Mouse (Mus musculus) midbrain, embryonic 11.5 days (tissue): ENCODE measurements around the gene Gjb1. TPM values are rescaled to one million over a fixed set of nuclear protein-coding genes. Genes with fewer than 3 reads are reported as not detected.

ENCODE experiments used
- ATAC-seq: fragments of 200-750 bp; cut with Nextera tagmentation; 2 replicates; pipeline ENCODE4 v1.8.0; 2017; ENCODE audit warnings: moderate TSS enrichment, moderate library complexity; ENCODE audit not compliant: low FRiP score
- DNase-seq: peaks from one replicate; pipeline ENCODE4 v3.0.0; 2015; ENCODE audit warnings: low spot score; ENCODE audit errors: missing footprints
- H3K27ac ChIP-seq: fragments of 300-500 bp; sonication (generic); 2 replicates; pipeline ENCODE4 v1.5.1; 2014; ENCODE audit warnings: low read depth, low read length
- H3K27me3 ChIP-seq: fragments of 300-500 bp; sonication (generic); 2 replicates; pipeline ENCODE4 v1.6.1; 2014; ENCODE audit warnings: mild to moderate bottlenecking, low read length, moderate library complexity, mixed read lengths; ENCODE audit not compliant: control insufficient read depth, insufficient read depth
- H3K36me3 ChIP-seq: fragments of 300-500 bp; sonication (generic); 2 replicates; pipeline ENCODE4 v1.6.1; 2014; ENCODE audit warnings: mild to moderate bottlenecking, low read length, moderate library complexity, mixed read lengths; ENCODE audit not compliant: control insufficient read depth, insufficient read depth
- H3K4me1 ChIP-seq: fragments of 300-500 bp; sonication (generic); 2 replicates; pipeline ENCODE4 v1.6.1; 2014; ENCODE audit warnings: low read length; ENCODE audit not compliant: control insufficient read depth, insufficient read depth
- H3K4me2 ChIP-seq: fragments of 300-500 bp; sonication (generic); 2 replicates; pipeline ENCODE4 v1.6.1; 2014; ENCODE audit warnings: mild to moderate bottlenecking, moderate library complexity
- H3K4me3 ChIP-seq: fragments of 300-500 bp; sonication (generic); 2 replicates; pipeline ENCODE4 v1.5.1; 2014; ENCODE audit warnings: low read depth, low read length
- H3K9ac ChIP-seq: fragments of 300-500 bp; sonication (generic); 2 replicates; pipeline ENCODE4 v1.6.1; 2014; ENCODE audit warnings: low read length
- H3K9me3 ChIP-seq: fragments of 300-500 bp; sonication (generic); 2 replicates; pipeline ENCODE4 v1.6.1; 2016; ENCODE audit warnings: low read length; ENCODE audit not compliant: control insufficient read depth
- WGBS: fragments of 180-500 bp; shearing (Covaris S2); extraction: QIAGEN DNeasy Blood & Tissue Kit; methylation state at CpG from one replicate; pipeline ENCODE4 v1.1.7; 2014; 5-methylcytosine and 5-hydroxymethylcytosine counted together
- polyA plus RNA-seq: library from polyadenylated mRNA; unstranded; fragments of >200 nt; fragmentation: Nextera tagmentation; extraction: Ambion mirVana; gene quantifications from 2 replicates; pipeline ENCODE4 v1.2.1, GENCODE M21; 2014

Gjb1 gene
- polyA plus RNA-seq, 1 experiment from 2014 or later: not detected

DNA sequence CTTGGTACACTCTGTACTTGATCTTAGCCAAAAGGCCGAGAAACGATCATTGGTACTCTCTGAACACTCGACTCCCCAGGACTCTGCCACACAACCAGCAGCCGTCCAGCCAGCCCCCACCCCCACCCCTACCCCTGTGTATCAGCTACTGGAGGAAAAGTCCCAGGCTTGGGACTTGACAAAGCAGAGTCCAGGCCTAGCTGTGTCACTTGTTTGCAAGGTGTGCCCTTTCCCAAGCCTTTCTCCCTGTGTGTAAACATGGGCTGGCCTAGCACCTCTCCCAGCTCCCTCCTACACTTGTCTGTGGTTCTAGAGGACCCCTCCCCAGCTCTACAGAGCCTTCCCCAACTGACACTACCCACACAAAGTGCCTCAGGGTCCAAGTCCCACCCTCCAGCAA is 10.0 kb downstream of the Gjb1 start:
- Histone ChIP-seq H3K9ac (no peak overlapping the region), H3K9me3 (no peaks in the 10 kb centered on the region), H3K36me3 (no peaks in the 10 kb centered on the region), H3K4me3 (no peak overlapping the region), H3K27me3 (peaks cover 37% of the 10 kb centered on the region), H3K4me1 (no peaks in the 10 kb centered on the region), H3K27ac (no peak overlapping the region), H3K4me2 (no peak overlapping the region)
- 19% methylated on average over 4 of the region's 4 CpGs for WGBS
- no peak for DNase-seq
- ATAC-seq: no peak

GRCm38 (mm10) chrX:101388866-101389537 is 12.8 kb downstream of the Gjb1 start:
- no peaks in the 10 kb centered on the region for H3K36me3 ChIP-seq
- H3K4me1 ChIP-seq: no peaks in the 10 kb centered on the region
- H3K4me3 ChIP-seq: no peak overlapping the region
- WGBS: 65% methylated on average over 5 of the region's 5 CpGs
- no peak overlapping the region for H3K4me2 ChIP-seq
- peaks cover 21% of the 10 kb centered on the region for H3K27me3 ChIP-seq
- no peak overlapping the region for H3K9ac ChIP-seq
- H3K27ac ChIP-seq: no peak overlapping the region
- DNase-seq (no peak), ATAC-seq (no peak)
- no peaks in the 10 kb centered on the region for H3K9me3 ChIP-seq

DNA sequence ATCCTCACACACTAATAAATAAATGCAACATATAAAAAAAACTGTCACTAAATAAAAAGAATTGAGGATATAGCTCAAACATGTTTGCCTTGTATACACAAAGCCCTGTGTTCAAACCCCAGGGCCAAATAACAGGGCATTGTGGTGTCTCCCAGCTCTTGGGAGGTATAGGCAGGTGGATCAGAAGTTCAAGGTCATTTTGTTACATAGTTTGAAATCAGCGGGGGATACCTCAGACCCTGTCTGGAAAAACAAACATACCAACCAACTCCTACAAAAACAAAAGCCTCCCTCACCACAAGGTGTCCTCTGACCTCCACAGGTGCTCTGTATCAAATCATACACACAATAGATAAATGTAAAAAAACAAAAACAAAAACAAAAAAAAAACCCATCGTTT is 18.2 kb downstream of the Gjb1 start:
- Histone ChIP-seq H3K4me3 (no peak overlapping the region), H3K4me1 (no peaks in the 10 kb centered on the region; the same call in 1 of the 2 replicates), H3K27me3 (peaks cover 4% of the 10 kb centered on the region; the same call in 1 of the 2 replicates), H3K4me2 (no peak overlapping the region), H3K27ac (no peak overlapping the region), H3K36me3 (no peaks in the 10 kb centered on the region), H3K9me3 (no peaks in the 10 kb centered on the region), H3K9ac (no peak overlapping the region)
- ATAC-seq (no peak), DNase-seq (no peak)
- 66% methylated on average over 2 of the region's 2 CpGs for WGBS

DNA sequence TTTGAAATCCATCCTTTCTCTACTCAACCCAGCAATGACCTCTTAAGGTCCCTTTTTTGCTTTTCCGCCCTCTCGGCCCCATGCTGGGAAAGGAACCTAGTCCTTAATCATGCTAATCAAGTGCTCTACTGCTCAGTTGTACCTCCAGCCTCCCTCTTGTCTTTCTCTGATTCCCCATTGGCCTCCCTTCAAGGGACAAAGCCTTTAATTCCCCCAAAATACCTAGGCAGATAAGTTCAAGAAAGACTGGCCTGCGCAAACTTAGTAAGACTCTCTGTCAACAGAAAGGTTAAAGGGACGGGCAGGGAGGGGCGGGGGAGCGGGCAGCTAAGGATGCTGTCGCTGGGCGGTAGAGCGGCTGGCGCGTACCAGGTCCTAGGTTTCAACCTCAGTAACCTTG is 20.3 kb downstream of the Gjb1 start:
- H3K27me3 ChIP-seq: peaks cover 4% of the 10 kb centered on the region; the same call in 1 of the 2 replicates
- peak overlapping the region; percentile 3; the same call in 1 of the 2 replicates for H3K4me3 ChIP-seq
- DNase-seq: no peak
- no peaks in the 10 kb centered on the region for H3K9me3 ChIP-seq
- ATAC-seq: no peak
- no peak overlapping the region for H3K27ac ChIP-seq
- no peaks in the 10 kb centered on the region for H3K36me3 ChIP-seq
- 14% methylated on average over 10 of the region's 11 CpGs for WGBS
- no peak overlapping the region for H3K9ac ChIP-seq
- 0 out of 2 replicates have a peak overlapping the region, but pooled peaks have one; percentile 9 for H3K4me2 ChIP-seq
- no peaks in the 10 kb centered on the region; the same call in 1 of the 2 replicates for H3K4me1 ChIP-seq

- DNase-seq (no peak), ATAC-seq (no peak)
- H3K9ac ChIP-seq: peak overlapping the region; percentile 63
- no peaks in the 10 kb centered on the region for H3K9me3 ChIP-seq
- no peaks in the 10 kb centered on the region for H3K36me3 ChIP-seq
- peak overlapping the region; percentile 57 for H3K4me3 ChIP-seq
- WGBS: 22% methylated on average over 36 of the region's 36 CpGs
- H3K27ac ChIP-seq: no peak overlapping the region
- no peaks in the 10 kb centered on the region for H3K27me3 ChIP-seq
- H3K4me2 ChIP-seq: peak overlapping the region; percentile 61
- H3K4me1 ChIP-seq: 0 out of 2 replicates have a peak, but pooled peaks cover 2% of the 10 kb centered on the region
These were observed 43.0 kb downstream of the Gjb1 start for GRCm38 (mm10) chrX:101418946-101419724.

DNA sequence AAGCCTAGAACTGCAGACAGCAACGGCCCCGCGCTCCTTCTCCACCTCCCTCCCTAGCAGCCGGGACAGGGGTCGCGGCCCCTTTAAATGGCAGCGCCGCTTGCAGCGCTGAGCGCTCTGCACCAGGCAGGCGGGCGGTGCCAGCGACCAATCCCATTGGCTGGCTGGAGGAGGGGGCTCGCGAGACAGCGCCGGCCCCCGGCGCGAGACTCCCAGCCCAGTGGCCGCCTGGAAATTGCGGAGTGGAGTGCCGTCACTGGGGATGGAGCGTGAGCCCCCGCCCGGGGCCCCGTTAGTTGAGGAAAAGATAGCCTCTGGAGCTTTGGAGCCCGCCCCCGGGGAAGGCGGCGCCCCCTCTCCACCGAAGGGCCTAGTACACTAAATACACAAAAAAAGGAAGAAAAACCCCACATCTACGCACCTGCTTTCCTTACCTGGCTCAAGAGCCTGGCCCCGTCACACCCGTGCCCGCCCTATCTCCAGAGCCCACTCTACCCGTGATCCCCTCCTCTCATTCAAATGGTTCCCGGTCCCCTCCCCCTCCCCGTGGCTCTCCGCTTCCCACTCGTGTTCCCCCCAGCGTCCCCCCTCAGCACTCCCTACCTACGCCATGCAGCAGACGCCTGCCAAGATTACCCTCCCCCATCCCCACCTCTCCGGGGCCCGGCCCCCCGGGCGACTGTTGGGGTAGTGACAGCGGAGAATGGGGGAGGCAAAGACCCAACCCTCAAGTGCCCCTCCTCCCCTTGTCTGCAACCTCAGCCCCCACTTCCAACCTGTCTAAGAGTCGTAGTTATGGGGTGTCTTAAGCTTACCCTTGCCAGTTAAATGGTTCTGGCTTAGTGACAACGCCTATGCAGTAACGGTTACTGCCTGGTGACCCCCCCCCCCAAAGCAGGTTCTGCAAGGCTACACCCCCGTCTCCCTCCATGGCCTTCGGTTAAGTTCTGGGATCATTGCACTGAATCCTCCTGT is 43.8 kb downstream of the Gjb1 start:
- WGBS: 20% methylated on average over 48 of the region's 54 CpGs
- peak; percentile 92 for DNase-seq
- no peaks in the 10 kb centered on the region for H3K36me3 ChIP-seq
- peak overlapping the region; percentile 57 for H3K4me3 ChIP-seq
- 0 out of 2 replicates have a peak, but pooled peaks cover 2% of the 10 kb centered on the region for H3K4me1 ChIP-seq
- ATAC-seq: peak; percentile 97
- H3K27ac ChIP-seq: no peak overlapping the region
- H3K4me2 ChIP-seq: peak overlapping the region; percentile 61
- H3K9me3 ChIP-seq: no peaks in the 10 kb centered on the region
- H3K27me3 ChIP-seq: no peaks in the 10 kb centered on the region
- H3K9ac ChIP-seq: peak overlapping the region; percentile 63

GRCm38 (mm10) chrX:101420700-101421095 is 44.5 kb downstream of the Gjb1 start, which contains the start of gene Zmym3:
TSS of gene Zmym3 (minus strand) at chrX:101420849.
- H3K4me3 ChIP-seq: peak within 1 kb of the TSS; percentile 57
- H3K9ac ChIP-seq: peak within 1 kb of the TSS; percentile 61
- no peaks in the 10 kb centered on the region for H3K9me3 ChIP-seq
- peak within 1 kb of the TSS; percentile 61 for H3K4me2 ChIP-seq
- WGBS: 28% methylated on average over 4 of the region's 4 CpGs
- H3K4me1 ChIP-seq: 0 out of 2 replicates have a peak, but pooled peaks cover 2% of the 10 kb centered on the region
- no peaks in the 10 kb centered on the region for H3K27me3 ChIP-seq
- DNase-seq (no peak), ATAC-seq (0 out of 2 replicates have a peak, but pooled peaks have one; percentile 7)
- no peaks in the 10 kb centered on the region for H3K36me3 ChIP-seq
- no peak within 1 kb of the TSS for H3K27ac ChIP-seq

DNA sequence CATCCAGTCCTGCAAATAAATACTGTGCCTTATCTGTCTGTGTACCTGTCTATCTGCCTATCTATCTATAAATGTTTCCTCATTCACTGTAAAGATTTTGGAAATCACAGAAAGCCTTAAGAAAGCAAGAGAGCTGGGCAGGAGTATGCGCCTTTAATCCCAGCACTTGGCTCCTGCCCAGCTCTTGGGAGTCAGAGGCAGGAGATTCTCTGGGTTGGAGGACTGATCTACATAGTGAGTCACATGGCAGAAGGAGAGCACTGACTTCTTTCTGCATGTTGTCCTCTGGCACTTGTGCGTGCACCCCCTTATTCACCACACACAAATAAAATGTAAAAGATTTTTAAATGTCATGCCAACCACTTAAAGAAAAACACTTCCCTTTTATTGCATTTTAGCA is 47.3 kb downstream of the Gjb1 start:
- Histone ChIP-seq H3K36me3 (no peaks in the 10 kb centered on the region), H3K27ac (no peak overlapping the region), H3K4me2 (no peak overlapping the region), H3K9ac (no peak overlapping the region), H3K4me3 (no peak overlapping the region), H3K9me3 (no peaks in the 10 kb centered on the region), H3K27me3 (no peaks in the 10 kb centered on the region), H3K4me1 (0 out of 2 replicates have a peak, but pooled peaks cover 2% of the 10 kb centered on the region)
- no peak for ATAC-seq
- WGBS: 92% methylated on average over 2 of the region's 2 CpGs
- DNase-seq: no peak
